Mouse (Mus musculus): ENCODE data around the gene Gm49721. TPM values are rescaled to one million over a fixed set of nuclear protein-coding genes. Genes with fewer than 3 reads are reported as not detected.
"Not testable (repeated sequence)": the region's sequence is repeated elsewhere in the genome, so short reads cannot be mapped to it uniquely, and the experiment has no call there.

The Gm49721 gene
- polyA plus RNA-seq, 1 experiment: not detected

DNA sequence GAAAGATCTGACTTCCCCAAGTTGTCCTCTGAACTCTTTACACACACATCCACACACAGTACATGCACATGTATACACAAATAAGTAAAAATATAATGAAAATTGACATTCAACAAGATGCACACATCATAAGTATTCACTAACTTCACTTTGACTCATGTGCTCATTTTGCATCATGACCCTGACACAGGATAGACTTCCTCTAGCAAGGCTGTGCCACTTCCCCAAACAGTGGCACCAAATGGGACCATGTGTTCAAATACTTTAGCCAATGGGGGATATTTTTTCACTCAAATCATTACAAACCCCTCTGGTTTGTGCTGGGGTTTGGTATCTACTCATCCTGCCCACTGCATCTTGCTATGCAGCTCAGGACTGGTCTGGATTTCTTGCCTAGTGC is 30.2 kb downstream of the Gm49721 start:
- not testable (repeated sequence) for H3K27me3 ChIP-seq (ENCODE audit: control insufficient read depth, insufficient read depth, low read length, poor library complexity, severe bottlenecking); H3K36me3 ChIP-seq (ENCODE audit: control insufficient read depth, insufficient read depth, low read length, poor library complexity, severe bottlenecking); H3K27ac ChIP-seq (ENCODE audit: insufficient read depth, low read length); H3K4me1 ChIP-seq (ENCODE audit: control insufficient read depth, insufficient read depth, low read length); H3K9me3 ChIP-seq (replicated peaks; ENCODE audit: control insufficient read depth, insufficient read depth, low read length, poor library complexity, severe bottlenecking); H3K9ac ChIP-seq (ENCODE audit: low read depth, poor library complexity, severe bottlenecking); H3K4me3 ChIP-seq (ENCODE audit: low read depth, low read length)

- not testable (repeated sequence) for H3K4me3 ChIP-seq (ENCODE audit: low read depth, low read length); H3K36me3 ChIP-seq (ENCODE audit: control insufficient read depth, insufficient read depth, low read length, poor library complexity, severe bottlenecking); H3K27me3 ChIP-seq (ENCODE audit: control insufficient read depth, insufficient read depth, low read length, poor library complexity, severe bottlenecking); H3K4me1 ChIP-seq (ENCODE audit: control insufficient read depth, insufficient read depth, low read length); H3K9ac ChIP-seq (ENCODE audit: low read depth, poor library complexity, severe bottlenecking); H3K27ac ChIP-seq (ENCODE audit: insufficient read depth, low read length); H3K9me3 ChIP-seq (replicated peaks; ENCODE audit: control insufficient read depth, insufficient read depth, low read length, poor library complexity, severe bottlenecking)
Measured at GRCm38 (mm10) chr17:7009440-7009839, 30.7 kb downstream of the Gm49721 start.

GRCm38 (mm10) chr17:7009901-7010300 is 31.2 kb downstream of the Gm49721 start:
- H3K36me3 ChIP-seq (ENCODE audit: control insufficient read depth, insufficient read depth, low read length, poor library complexity, severe bottlenecking); H3K9me3 ChIP-seq (replicated peaks; ENCODE audit: control insufficient read depth, insufficient read depth, low read length, poor library complexity, severe bottlenecking); H3K4me3 ChIP-seq (ENCODE audit: low read depth, low read length); H3K9ac ChIP-seq (ENCODE audit: low read depth, poor library complexity, severe bottlenecking); H3K27me3 ChIP-seq (ENCODE audit: control insufficient read depth, insufficient read depth, low read length, poor library complexity, severe bottlenecking); H3K4me1 ChIP-seq (ENCODE audit: control insufficient read depth, insufficient read depth, low read length); H3K27ac ChIP-seq (ENCODE audit: insufficient read depth, low read length): not testable (repeated sequence)

DNA sequence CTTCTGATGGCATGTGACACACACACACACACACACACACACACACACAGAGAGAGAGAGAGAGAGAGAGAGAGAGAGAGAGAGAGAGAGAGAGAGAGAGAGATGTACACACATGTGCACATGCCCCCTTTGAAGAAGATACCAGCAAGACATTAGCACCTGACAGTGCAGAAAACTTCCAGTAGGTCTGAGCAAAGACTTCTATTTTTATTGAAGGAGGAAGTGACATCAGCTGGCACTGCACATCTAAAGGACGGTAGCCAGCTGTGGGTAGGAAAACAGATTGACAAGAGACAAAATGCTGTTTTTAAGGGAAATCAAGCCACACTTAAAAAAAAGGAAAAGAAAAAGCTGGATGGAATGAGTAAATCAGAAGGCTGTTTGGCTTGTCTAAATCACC is 35.5 kb downstream of the Gm49721 start:
- not testable (repeated sequence) for H3K9me3 ChIP-seq (replicated peaks; ENCODE audit: control insufficient read depth, insufficient read depth, low read length, poor library complexity, severe bottlenecking); H3K4me3 ChIP-seq (ENCODE audit: low read depth, low read length); H3K27ac ChIP-seq (ENCODE audit: insufficient read depth, low read length); H3K27me3 ChIP-seq (ENCODE audit: control insufficient read depth, insufficient read depth, low read length, poor library complexity, severe bottlenecking); H3K4me1 ChIP-seq (ENCODE audit: control insufficient read depth, insufficient read depth, low read length); H3K9ac ChIP-seq (ENCODE audit: low read depth, poor library complexity, severe bottlenecking); H3K36me3 ChIP-seq (ENCODE audit: control insufficient read depth, insufficient read depth, low read length, poor library complexity, severe bottlenecking)

DNA sequence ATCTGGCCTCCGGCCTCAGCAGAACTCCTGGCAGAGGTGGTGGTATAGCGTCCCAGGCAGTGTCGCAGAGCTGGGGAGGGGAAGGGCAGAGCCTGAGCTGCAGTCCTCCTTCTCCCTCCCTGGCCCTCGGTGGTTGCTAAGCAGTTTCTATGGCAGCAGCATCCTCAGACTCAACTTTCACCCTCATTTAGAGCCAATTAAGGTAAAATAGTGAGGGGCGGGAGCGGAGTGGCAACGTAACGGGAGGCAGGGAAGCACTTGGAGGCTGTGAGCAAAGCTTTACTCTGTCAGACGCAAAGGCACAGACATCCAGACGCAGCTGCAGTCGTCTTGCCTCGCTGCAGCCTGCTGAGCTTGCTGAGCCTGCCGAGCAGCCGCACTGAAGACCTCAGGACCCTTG is 46.6 kb downstream of the Gm49721 start, which contains the start of gene Gm1604a:
Gene Gm1604a, plus strand, starts transcription at position 312 of the 400 bp plus-strand sequence.
- H3K27me3 ChIP-seq (ENCODE audit: control insufficient read depth, insufficient read depth, low read length, poor library complexity, severe bottlenecking); H3K27ac ChIP-seq (ENCODE audit: insufficient read depth, low read length); H3K4me3 ChIP-seq (ENCODE audit: low read depth, low read length); H3K4me1 ChIP-seq (ENCODE audit: control insufficient read depth, insufficient read depth, low read length); H3K36me3 ChIP-seq (ENCODE audit: control insufficient read depth, insufficient read depth, low read length, poor library complexity, severe bottlenecking); H3K9me3 ChIP-seq (replicated peaks; ENCODE audit: control insufficient read depth, insufficient read depth, low read length, poor library complexity, severe bottlenecking); H3K9ac ChIP-seq (ENCODE audit: low read depth, poor library complexity, severe bottlenecking): not testable (repeated sequence)

DNA sequence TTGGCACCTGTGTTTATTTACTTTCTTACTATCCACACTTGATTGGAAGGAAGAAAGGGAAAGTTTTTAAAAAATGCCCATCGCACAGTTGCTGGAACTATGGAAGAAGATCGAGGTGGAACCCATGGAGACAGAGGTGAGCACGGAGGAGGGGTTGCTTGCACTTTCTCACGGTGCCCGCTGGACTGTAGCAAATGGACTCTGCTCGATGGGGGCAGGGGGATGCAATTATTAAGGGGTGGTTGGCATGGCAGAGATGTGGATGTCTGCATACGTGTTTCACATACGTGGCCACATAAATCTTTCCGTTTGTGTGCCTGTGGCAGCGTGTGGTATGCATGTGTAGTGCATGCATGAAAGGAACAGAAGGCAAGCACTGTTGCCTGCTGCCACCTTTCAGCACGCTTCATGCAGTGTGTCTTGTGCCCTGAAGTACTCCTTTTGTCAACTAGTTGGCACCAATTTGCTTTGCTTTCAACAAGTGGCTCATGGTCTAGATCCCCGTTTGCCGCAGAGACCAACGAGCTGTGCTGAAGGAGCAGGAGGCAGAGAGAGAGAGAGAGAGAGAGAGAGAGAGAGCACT is 47.2 kb downstream of the Gm49721 start:
- H3K4me1 ChIP-seq (ENCODE audit: control insufficient read depth, insufficient read depth, low read length); H3K9me3 ChIP-seq (replicated peaks; ENCODE audit: control insufficient read depth, insufficient read depth, low read length, poor library complexity, severe bottlenecking); H3K4me3 ChIP-seq (ENCODE audit: low read depth, low read length); H3K27ac ChIP-seq (ENCODE audit: insufficient read depth, low read length); H3K9ac ChIP-seq (ENCODE audit: low read depth, poor library complexity, severe bottlenecking); H3K27me3 ChIP-seq (ENCODE audit: control insufficient read depth, insufficient read depth, low read length, poor library complexity, severe bottlenecking); H3K36me3 ChIP-seq (ENCODE audit: control insufficient read depth, insufficient read depth, low read length, poor library complexity, severe bottlenecking): not testable (repeated sequence)

GRCm38 (mm10) chr17:7030204-7030603 is 51.5 kb downstream of the Gm49721 start:
- H3K4me1 ChIP-seq (ENCODE audit: control insufficient read depth, insufficient read depth, low read length); H3K9me3 ChIP-seq (replicated peaks; ENCODE audit: control insufficient read depth, insufficient read depth, low read length, poor library complexity, severe bottlenecking); H3K9ac ChIP-seq (ENCODE audit: low read depth, poor library complexity, severe bottlenecking); H3K36me3 ChIP-seq (ENCODE audit: control insufficient read depth, insufficient read depth, low read length, poor library complexity, severe bottlenecking); H3K27ac ChIP-seq (ENCODE audit: insufficient read depth, low read length); H3K27me3 ChIP-seq (ENCODE audit: control insufficient read depth, insufficient read depth, low read length, poor library complexity, severe bottlenecking); H3K4me3 ChIP-seq (ENCODE audit: low read depth, low read length): not testable (repeated sequence)

GRCm38 (mm10) chr17:7030622-7031174 is 52.0 kb downstream of the Gm49721 start:
- not testable (repeated sequence) for H3K9ac ChIP-seq (ENCODE audit: low read depth, poor library complexity, severe bottlenecking); H3K27me3 ChIP-seq (ENCODE audit: control insufficient read depth, insufficient read depth, low read length, poor library complexity, severe bottlenecking); H3K4me1 ChIP-seq (ENCODE audit: control insufficient read depth, insufficient read depth, low read length); H3K36me3 ChIP-seq (ENCODE audit: control insufficient read depth, insufficient read depth, low read length, poor library complexity, severe bottlenecking); H3K4me3 ChIP-seq (ENCODE audit: low read depth, low read length); H3K27ac ChIP-seq (ENCODE audit: insufficient read depth, low read length); H3K9me3 ChIP-seq (replicated peaks; ENCODE audit: control insufficient read depth, insufficient read depth, low read length, poor library complexity, severe bottlenecking)

GRCm38 (mm10) chr17:7033192-7034166 is 54.8 kb downstream of the Gm49721 start:
- not testable (repeated sequence) for H3K36me3 ChIP-seq (ENCODE audit: control insufficient read depth, insufficient read depth, low read length, poor library complexity, severe bottlenecking); H3K4me3 ChIP-seq (ENCODE audit: low read depth, low read length); H3K27ac ChIP-seq (ENCODE audit: insufficient read depth, low read length); H3K4me1 ChIP-seq (ENCODE audit: control insufficient read depth, insufficient read depth, low read length); H3K27me3 ChIP-seq (ENCODE audit: control insufficient read depth, insufficient read depth, low read length, poor library complexity, severe bottlenecking); H3K9me3 ChIP-seq (replicated peaks; ENCODE audit: control insufficient read depth, insufficient read depth, low read length, poor library complexity, severe bottlenecking); H3K9ac ChIP-seq (ENCODE audit: low read depth, poor library complexity, severe bottlenecking)

Data from ES-Bruce4 (cell line).